Mouse (Mus musculus) right cerebral cortex, postnatal 25 days (tissue): ENCODE measurements around the gene Stub1.

Experiments
- DNase-seq: peaks from one replicate; pipeline ENCODE4 v3.0.0; 2022

Gene Stub1

DNA sequence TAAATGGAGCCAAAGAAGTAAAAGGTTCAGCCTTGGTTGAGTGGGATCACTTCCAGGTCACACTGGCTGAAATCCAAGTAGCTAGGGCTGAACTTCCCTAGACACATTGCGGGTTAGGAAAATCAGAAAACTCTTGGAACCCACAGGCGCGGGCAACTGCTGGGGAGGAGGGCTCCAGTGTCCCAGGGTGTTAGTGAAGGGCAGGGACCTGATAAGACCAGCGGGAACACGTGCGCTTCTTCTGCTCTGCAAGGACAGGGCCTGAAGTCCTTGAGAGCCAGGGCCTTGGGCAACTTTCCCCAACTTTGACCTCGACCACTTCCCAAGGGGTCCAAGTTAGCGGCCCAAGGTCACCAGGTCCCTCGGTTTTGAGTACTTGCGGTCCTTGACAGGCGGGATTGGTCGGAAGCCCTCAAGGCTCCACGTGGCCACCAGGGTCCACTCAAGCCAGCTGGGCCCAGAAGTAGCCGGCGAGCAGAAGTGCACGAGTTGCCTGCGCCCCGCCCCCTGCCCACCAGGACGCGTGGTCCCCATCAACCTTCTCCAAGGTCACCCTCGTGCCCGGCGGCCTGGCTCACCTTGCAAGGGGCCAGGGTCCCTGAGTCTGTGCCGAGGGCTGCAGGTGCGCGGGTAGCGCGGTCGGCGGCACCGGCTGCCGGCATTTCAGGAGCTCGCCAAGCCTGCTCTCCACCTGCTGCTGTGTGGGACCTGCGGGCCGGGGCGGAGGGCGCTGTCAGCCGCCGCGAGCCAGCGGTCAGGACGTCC, 34.8 kb upstream of the Stub1 start:
- DNase-seq, result no peak

DNA sequence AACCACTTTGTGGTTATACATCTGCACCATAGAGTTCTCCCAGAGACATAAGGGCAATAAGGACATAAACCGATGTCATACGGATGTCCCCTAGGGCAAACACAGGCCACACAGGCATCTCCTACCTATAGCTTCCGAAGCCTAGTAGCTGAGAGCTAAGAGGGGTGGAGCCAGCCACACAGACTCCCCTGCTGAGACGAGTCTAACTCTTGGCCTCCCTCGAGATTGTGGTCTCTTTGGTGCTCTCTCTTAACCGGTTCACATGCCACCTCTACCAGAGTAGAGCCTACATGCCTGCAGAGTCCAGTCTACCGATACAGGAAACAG, 34.3 kb upstream of the Stub1 start:
- DNase-seq, result no peak

DNA sequence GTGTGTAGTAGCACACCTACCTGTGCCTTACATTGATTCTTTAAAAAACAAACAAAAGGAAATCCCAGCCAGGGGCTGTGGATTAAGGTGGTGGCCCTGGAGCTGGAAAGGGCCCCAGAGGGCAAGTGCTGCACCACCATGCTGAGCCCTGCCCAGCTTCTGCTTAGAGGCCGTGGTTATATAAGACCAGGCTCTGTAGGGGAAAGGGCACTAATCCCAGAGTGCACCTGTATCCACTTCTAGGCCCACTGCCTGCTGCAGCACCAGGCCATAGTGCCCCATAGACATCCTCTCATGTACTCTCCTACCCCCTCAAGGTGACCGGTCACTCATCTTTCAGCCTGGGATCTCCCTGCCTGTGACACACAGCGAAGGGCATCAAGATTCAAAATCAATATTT, 33.0 kb upstream of the Stub1 start:
- DNase-seq, result no peak

DNA sequence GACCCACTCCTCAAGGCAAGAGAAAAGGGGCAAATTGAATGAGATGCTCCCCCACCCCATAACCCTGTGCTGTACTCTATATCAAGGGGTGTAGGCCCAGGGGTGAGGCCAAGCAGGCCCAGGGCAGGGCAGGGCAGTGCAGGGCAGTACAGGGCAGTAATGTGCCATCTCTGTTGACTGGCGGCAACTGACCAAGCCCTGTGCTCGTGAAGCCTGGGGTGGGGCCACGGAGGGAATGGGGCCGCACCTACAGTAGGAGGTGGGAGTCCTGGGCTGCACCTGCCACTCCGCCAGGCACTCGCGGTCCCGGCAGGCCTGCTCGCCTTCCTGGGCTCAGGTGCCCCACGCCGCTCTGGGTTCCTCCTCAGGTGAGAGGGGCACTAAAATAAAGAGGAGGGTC, 32.1 kb upstream of the Stub1 start:
- no peak for DNase-seq

- DNase-seq, result no peak
Observed at GRCm38 (mm10) chr17:25864311-25864710, 31.1 kb upstream of the Stub1 start.

GRCm38 (mm10) chr17:25863681-25864080, 30.5 kb upstream of the Stub1 start:
- no peak for DNase-seq

GRCm38 (mm10) chr17:25861704-25862612, 28.8 kb upstream of the Stub1 start:
- no peak for DNase-seq

- DNase-seq, result peak; percentile 95
Observed at GRCm38 (mm10) chr17:25860832-25861703, 27.9 kb upstream of the Stub1 start, which contains the start of gene Wdr90. Gene Wdr90, minus strand, starts transcription at chr17:25861501.

- no peak for DNase-seq
Observed at GRCm38 (mm10) chr17:25860229-25860628, 27.0 kb upstream of the Stub1 start.

- peak; percentile 94 for DNase-seq
Observed at GRCm38 (mm10) chr17:25844396-25844901, 11.2 kb upstream of the Stub1 start, which contains the start of gene Rhot2. Gene Rhot2, minus strand, starts transcription at chr17:25844851.

DNA sequence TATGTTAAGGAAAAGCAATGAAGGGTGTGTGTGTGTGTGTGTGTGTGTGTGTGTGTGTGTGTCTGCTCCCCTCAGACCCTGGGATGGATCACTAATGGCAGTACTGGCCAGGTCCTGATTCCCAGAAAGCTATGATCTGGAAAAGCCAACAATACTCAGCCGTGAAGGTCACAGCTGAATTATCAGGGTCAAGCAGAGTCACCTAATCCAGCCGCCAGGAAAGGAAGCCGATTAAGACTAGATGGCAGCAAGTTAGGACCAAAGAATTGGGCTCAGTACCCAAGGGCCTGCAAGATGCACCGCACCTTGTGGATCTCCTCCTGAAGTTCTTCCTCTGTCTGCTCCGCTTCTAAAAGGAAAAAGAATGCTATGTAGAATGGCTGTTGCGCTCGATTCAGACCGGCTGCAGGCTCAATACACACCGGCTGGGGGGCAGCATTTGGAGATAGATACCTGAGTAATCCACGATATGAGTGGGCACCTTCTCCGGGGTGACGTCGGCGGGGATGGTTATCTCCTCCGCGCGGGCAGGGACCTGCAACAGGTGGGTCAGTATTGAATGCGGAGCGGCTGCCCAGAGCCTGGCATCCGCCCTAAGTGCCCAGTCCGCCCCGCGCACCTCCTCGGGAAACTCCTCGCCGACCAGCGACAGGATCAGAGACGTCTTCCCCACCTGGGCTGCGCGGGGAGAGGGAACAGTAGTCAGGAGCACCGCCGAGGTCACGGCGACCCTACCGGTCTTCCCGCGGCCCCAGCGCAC, 10.6 kb upstream of the Stub1 start:
- DNase-seq, result no peak

GRCm38 (mm10) chr17:25843122-25843521, 9.9 kb upstream of the Stub1 start:
- DNase-seq, result no peak

DNA sequence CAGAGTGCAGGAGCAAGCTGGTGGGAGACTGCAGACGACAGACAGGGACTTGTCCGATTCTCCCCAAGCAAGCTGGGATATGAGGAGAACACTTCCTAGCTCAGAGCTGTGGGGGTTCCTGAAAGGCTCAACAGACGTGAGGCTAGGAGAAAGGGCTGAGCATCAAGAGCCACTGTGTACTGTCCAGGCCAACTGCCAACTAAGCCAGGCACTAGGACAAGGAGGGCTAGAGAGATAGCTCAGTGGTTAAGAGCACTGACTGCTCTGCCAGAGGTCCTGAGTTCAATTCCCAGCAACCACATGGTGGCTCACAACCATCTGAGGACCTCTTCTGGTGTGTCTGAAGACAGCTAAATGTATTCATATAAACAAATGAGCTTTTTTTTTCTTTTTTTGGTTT, 9.3 kb upstream of the Stub1 start:
- DNase-seq, result no peak

GRCm38 (mm10) chr17:25841117-25841880, 8.1 kb upstream of the Stub1 start, which contains the start of gene Gm20683:
Gene Gm20683, minus strand, starts transcription at chr17:25841763.
- no peak for DNase-seq

DNA sequence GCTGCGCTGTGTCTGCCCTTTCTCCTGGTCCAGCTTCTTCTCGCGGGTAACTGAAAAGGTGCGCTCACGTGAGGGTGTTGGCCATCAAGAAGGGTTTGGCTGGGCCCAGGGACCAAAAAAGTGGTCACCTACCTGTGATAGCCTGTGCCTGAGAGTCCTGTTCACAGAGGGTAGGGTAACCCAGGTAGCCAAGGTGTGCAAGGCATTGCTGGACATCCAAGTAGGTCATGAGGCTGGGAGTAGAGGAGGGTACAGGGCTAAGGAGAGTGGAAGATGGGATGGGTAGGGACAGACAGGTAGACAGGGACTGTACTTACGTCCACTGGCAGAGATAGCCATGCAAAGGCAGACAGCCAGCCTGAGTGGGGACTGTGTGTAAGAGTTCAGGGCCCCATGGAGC, 7.3 kb upstream of the Stub1 start:
- DNase-seq, result no peak

GRCm38 (mm10) chr17:25839455-25840235, 6.4 kb upstream of the Stub1 start:
- no peak for DNase-seq

GRCm38 (mm10) chr17:25838904-25839303, 5.7 kb upstream of the Stub1 start:
- DNase-seq, result no peak

- no peak for DNase-seq
Observed at GRCm38 (mm10) chr17:25837533-25837932, 4.3 kb upstream of the Stub1 start.

GRCm38 (mm10) chr17:25837076-25837410, 3.8 kb upstream of the Stub1 start, which contains the start of gene Rhbdl1:
Gene Rhbdl1, minus strand, starts transcription at chr17:25837295.
- peak; percentile 87 for DNase-seq

- DNase-seq, result no peak
Observed at GRCm38 (mm10) chr17:25836397-25837075, 3.3 kb upstream of the Stub1 start.
